Mouse (Mus musculus) kidney, embryonic 16.5 days (tissue): ENCODE results near the gene Kcnmb2. TPM values are rescaled to one million over a fixed set of nuclear protein-coding genes. Genes with fewer than 3 reads are reported as not detected.
A peak's percentile ranks its signal among the peaks of the same experiment; 100 is the strongest.

Experiments
- ATAC-seq: fragments of 200-750 bp; cut with Nextera tagmentation; 2 replicates; pipeline ENCODE4 v1.8.0; 2017; ENCODE audit warnings: moderate TSS enrichment; ENCODE audit not compliant: low FRiP score, low TSS enrichment
- H3K27ac ChIP-seq: fragments of 300-500 bp; sonication (generic); 2 replicates; pipeline ENCODE4 v1.5.1; 2014; ENCODE audit warnings: low read length
- H3K27me3 ChIP-seq: fragments of 300-500 bp; sonication (generic); 2 replicates; pipeline ENCODE4 v1.6.1; 2014; ENCODE audit warnings: low read length, control low read depth, mixed read lengths; ENCODE audit not compliant: insufficient read depth
- H3K36me3 ChIP-seq: fragments of 300-500 bp; sonication (generic); 2 replicates; pipeline ENCODE4 v1.6.1; 2014; ENCODE audit warnings: low read length, control low read depth, mixed read lengths; ENCODE audit not compliant: insufficient read depth
- H3K4me1 ChIP-seq: fragments of 300-500 bp; sonication (generic); 2 replicates; pipeline ENCODE4 v1.6.1; 2014; ENCODE audit warnings: low read length, control low read depth, mixed read lengths; ENCODE audit not compliant: insufficient read depth
- H3K4me2 ChIP-seq: fragments of 300-500 bp; sonication (generic); replicated peaks from 2 replicates; pipeline ENCODE4 v1.6.1; 2014; ENCODE audit warnings: low read depth, low read length
- H3K4me3 ChIP-seq: fragments of 300-500 bp; sonication (generic); 2 replicates; pipeline ENCODE4 v1.5.1; 2014; ENCODE audit warnings: mild to moderate bottlenecking, low read length
- H3K9ac ChIP-seq: fragments of 300-500 bp; sonication (generic); replicated peaks from 2 replicates; pipeline ENCODE4 v1.6.1; 2014; ENCODE audit warnings: low read length
- H3K9me3 ChIP-seq: fragments of 300-500 bp; sonication (generic); 2 replicates; pipeline ENCODE4 v1.6.1; 2016; ENCODE audit warnings: low read length, control low read depth
- WGBS: fragments of 180-500 bp; shearing (Covaris S2); extraction: QIAGEN DNeasy Blood & Tissue Kit; methylation state at CpG from one replicate; pipeline ENCODE4 v1.1.7; 2014; 5-methylcytosine and 5-hydroxymethylcytosine counted together
- polyA plus RNA-seq: library from polyadenylated mRNA; unstranded; fragments of >200 nt; fragmentation: Nextera tagmentation; extraction: Ambion mirVana; gene quantifications from 2 replicates; pipeline ENCODE4 v1.2.1, GENCODE M21; 2015

Gene Kcnmb2
- polyA plus RNA-seq, 1 experiment from 2014 or later = 2.5 TPM

- no peak overlapping the region for H3K4me3 ChIP-seq
- no peaks in the 10 kb centered on the region for H3K27me3 ChIP-seq
- H3K4me2 ChIP-seq = no peak overlapping the region
- no peak overlapping the region for H3K27ac ChIP-seq
- H3K9ac ChIP-seq = no peak overlapping the region
- 35% methylated on average over 3 of the region's 3 CpGs for WGBS
- ATAC-seq = 0 out of 2 replicates have a peak, but pooled peaks have one; percentile 19
- H3K4me1 ChIP-seq = peaks cover 14% of the 10 kb centered on the region; the same call in 1 of the 2 replicates
- no peaks in the 10 kb centered on the region for H3K9me3 ChIP-seq
- H3K36me3 ChIP-seq = no peaks in the 10 kb centered on the region
Measured at GRCm38 (mm10) chr3:31911690-31912089, 9.4 kb downstream of the Kcnmb2 start.

DNA sequence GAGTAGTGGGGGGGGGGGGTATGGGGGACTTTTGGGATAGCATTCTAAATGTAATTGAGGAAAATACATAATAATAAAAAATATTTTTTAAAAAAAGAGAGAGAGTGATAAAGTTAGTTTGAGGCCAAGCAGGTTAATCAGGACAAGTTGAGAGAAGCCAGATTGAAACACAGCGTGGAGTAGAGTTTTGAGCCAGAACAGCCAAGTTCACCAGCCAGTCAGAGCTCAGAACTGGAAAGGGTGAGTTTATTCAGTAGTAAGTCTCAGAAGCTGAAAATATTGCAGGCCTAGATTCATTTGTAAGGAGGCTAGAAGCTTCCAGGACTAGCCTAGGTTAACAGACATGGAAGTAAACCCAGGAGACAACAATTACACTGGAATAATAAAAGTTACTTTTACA is 26.2 kb downstream of the Kcnmb2 start:
- no peaks in the 10 kb centered on the region for H3K9me3 ChIP-seq
- H3K9ac ChIP-seq = no peak overlapping the region
- 88% methylated on average over 1 of the region's 1 CpGs for WGBS
- no peak overlapping the region for H3K4me2 ChIP-seq
- no peaks in the 10 kb centered on the region for H3K4me1 ChIP-seq
- no peaks in the 10 kb centered on the region for H3K36me3 ChIP-seq
- H3K27me3 ChIP-seq = no peaks in the 10 kb centered on the region
- no peak overlapping the region for H3K4me3 ChIP-seq
- no peak for ATAC-seq
- H3K27ac ChIP-seq = no peak overlapping the region

DNA sequence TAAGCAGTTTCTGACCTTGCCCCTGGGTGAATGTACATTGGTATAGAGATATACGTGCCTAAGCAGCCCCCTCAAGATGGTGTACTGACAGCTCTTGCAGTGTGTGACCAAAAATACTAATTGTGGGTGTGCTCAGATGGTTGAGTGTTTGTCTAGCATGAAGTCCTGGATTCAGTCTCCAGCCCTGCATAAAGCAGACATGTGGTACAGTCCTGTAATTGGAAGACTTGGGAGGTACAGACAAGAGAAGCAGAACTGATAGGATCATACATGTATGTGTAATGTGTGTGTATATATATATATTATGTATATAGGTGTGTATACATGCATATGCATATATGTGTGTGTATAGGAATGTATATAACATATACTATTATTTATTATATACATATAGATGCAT is 32.4 kb downstream of the Kcnmb2 start:
- no peak overlapping the region for H3K4me3 ChIP-seq
- 80% methylated on average over 1 of the region's 1 CpGs for WGBS
- ATAC-seq = no peak
- H3K4me2 ChIP-seq = no peak overlapping the region
- H3K9me3 ChIP-seq = no peaks in the 10 kb centered on the region
- no peaks in the 10 kb centered on the region for H3K36me3 ChIP-seq
- no peaks in the 10 kb centered on the region for H3K4me1 ChIP-seq
- no peaks in the 10 kb centered on the region for H3K27me3 ChIP-seq
- H3K9ac ChIP-seq = no peak overlapping the region
- no peak overlapping the region for H3K27ac ChIP-seq

DNA sequence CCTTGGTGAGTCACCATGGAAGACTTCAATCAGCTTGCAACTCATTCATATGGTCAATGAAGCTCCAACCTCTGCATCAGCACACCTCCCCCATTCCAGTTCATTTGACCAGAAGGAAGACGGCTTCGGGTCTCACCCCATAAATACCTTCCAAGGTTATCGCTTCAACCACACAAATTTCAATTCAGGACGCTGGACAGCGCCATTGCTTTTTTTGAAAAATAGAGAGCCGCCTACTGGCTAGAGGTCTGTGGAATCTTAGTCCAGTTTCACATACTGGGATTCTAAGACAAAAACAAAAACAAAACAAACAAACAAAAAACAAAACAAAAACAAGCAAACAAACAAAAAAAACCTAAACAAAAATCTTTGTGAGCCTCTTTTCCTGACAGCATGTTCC is 39.2 kb downstream of the Kcnmb2 start:
- 12% methylated on average over 6 of the region's 6 CpGs for WGBS
- no peak for ATAC-seq
- H3K4me1 ChIP-seq = no peaks in the 10 kb centered on the region

DNA sequence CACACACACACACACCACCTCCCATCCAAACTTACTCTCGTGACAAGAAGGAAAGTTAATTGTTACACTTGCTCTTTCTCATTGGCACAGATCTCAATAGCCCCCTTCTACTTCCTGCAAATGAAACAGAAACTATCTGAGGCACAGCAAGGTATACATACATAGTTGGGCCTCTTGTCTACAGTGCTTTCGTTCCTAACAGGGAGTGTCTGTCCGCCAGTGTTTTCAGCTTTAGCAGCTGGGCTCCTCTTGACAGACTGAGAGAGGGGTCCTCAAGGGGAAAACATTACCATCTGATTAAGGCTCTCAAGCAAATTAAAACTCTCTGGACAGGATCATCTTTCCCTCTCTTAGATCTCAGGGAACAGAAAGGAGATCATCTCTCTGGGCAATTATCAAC is 51.9 kb downstream of the Kcnmb2 start:
- H3K4me1 ChIP-seq = no peaks in the 10 kb centered on the region
- no peak overlapping the region for H3K9ac ChIP-seq
- H3K27ac ChIP-seq = no peak overlapping the region
- no peak overlapping the region for H3K4me3 ChIP-seq
- no peaks in the 10 kb centered on the region for H3K27me3 ChIP-seq
- no peak for ATAC-seq
- WGBS = 47% methylated on average over 3 of the region's 3 CpGs
- no peaks in the 10 kb centered on the region for H3K36me3 ChIP-seq
- no peak overlapping the region for H3K4me2 ChIP-seq
- no peaks in the 10 kb centered on the region for H3K9me3 ChIP-seq

More for the DNA sequence above, 39.2 kb downstream of the Kcnmb2 start:
- Histone ChIP-seq H3K4me3 (no peak overlapping the region), H3K36me3 (no peaks in the 10 kb centered on the region), H3K9ac (no peak overlapping the region), H3K27ac (no peak overlapping the region), H3K4me2 (no peak overlapping the region), H3K27me3 (no peaks in the 10 kb centered on the region), H3K9me3 (no peaks in the 10 kb centered on the region)

DNA sequence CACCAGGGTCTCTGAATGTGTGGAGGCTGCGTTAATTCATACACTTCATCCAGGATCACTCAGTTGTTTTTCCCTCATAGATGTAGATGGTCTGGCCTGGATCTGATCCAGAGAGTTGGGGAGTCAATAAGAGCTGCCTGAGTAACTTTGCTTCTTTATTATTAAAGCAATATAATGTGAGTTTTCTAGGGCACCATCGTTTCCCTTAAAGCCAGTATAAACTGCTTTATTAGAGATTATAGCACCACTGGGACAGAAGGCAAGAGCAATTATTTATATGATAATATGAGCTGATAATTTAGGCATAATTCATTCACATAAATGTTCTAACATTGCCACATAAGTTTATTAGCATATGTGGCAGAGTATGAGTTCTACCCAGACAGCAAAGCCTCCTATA is 52.7 kb downstream of the Kcnmb2 start:
- H3K4me3 ChIP-seq = no peak overlapping the region
- H3K4me1 ChIP-seq = no peaks in the 10 kb centered on the region
- H3K9ac ChIP-seq = no peak overlapping the region
- no peaks in the 10 kb centered on the region for H3K36me3 ChIP-seq
- H3K9me3 ChIP-seq = no peaks in the 10 kb centered on the region
- WGBS = 84% methylated on average over 2 of the region's 2 CpGs
- no peak overlapping the region for H3K4me2 ChIP-seq
- H3K27ac ChIP-seq = no peak overlapping the region
- H3K27me3 ChIP-seq = no peaks in the 10 kb centered on the region
- no peak for ATAC-seq

DNA sequence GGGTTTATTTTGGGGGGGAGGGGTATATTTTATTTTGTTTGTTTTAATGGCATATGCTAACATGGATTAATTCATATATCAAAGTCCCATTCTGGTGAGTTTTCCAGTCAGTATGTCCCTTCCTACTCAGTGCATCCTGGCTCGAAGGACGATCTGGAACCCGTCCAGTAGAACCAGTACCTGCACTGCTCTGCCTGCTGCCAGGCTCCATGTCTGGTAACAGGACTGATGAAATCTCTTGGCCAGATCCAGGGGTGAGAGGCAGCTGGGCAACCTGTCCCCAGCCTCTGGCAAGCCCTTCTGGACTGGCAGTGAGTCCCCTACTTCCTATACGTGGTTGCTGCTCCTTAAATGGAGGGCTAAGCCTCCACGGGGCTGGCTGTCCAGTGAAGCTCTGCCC is 57.5 kb downstream of the Kcnmb2 start:
- no peaks in the 10 kb centered on the region for H3K4me1 ChIP-seq
- no peaks in the 10 kb centered on the region for H3K27me3 ChIP-seq
- ATAC-seq = no peak
- H3K36me3 ChIP-seq = no peaks in the 10 kb centered on the region
- H3K9ac ChIP-seq = no peak overlapping the region
- no peak overlapping the region for H3K27ac ChIP-seq
- no peak overlapping the region for H3K4me3 ChIP-seq
- 68% methylated on average over 5 of the region's 5 CpGs for WGBS
- H3K9me3 ChIP-seq = no peaks in the 10 kb centered on the region
- no peak overlapping the region for H3K4me2 ChIP-seq

- Histone ChIP-seq H3K9me3 (no peaks in the 10 kb centered on the region), H3K9ac (no peak overlapping the region), H3K4me1 (no peaks in the 10 kb centered on the region), H3K4me2 (no peak overlapping the region), H3K27ac (no peak overlapping the region), H3K4me3 (no peak overlapping the region), H3K36me3 (no peaks in the 10 kb centered on the region), H3K27me3 (no peaks in the 10 kb centered on the region)
- ATAC-seq = no peak
- WGBS = 82% methylated on average over 3 of the region's 3 CpGs
Measured at GRCm38 (mm10) chr3:31961175-31961574, 58.9 kb downstream of the Kcnmb2 start.

DNA sequence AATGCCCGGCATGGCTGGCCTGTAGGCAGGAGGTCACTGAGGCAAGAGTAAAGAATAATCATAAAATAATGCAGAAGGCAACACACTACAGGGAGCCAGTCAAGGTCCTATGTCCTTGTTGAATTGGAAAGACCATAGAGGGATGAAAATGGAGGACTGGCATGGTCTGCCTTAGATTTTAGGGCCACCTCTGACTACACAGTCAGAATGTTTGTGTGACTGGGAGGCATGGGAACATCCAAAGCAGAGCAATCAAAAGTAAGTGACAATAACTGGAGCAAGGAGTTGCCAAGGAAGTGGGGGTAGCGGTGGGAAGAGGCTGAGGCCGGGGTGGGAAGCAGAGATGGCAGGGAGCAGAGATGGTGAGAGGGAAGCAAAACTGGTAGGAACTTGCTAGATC is 60.8 kb downstream of the Kcnmb2 start:
- no peak overlapping the region for H3K27ac ChIP-seq
- 89% methylated on average over 3 of the region's 3 CpGs for WGBS
- no peaks in the 10 kb centered on the region for H3K36me3 ChIP-seq
- ATAC-seq = no peak
- no peaks in the 10 kb centered on the region for H3K4me1 ChIP-seq
- no peak overlapping the region for H3K9ac ChIP-seq
- no peak overlapping the region for H3K4me2 ChIP-seq
- H3K9me3 ChIP-seq = no peaks in the 10 kb centered on the region
- H3K4me3 ChIP-seq = no peak overlapping the region
- H3K27me3 ChIP-seq = no peaks in the 10 kb centered on the region

DNA sequence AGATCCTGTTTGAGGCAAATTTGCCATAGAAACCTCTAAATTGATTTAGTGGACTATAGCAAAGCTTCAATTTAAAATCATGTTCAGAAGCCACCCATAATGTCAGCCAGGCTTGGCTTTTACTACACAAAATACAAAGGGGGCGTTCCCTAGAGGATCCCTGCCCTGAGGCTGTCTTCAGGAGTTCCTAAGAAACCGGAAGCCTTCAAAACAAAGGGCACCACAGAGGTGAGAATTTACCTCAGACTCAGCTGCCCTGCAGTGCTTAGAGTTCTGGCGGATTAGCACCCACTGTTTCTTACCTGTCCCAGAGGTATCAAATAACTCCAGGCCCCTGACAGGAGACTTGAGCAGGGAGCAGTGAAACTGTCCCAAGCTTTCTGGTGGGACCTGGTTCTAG is 77.4 kb downstream of the Kcnmb2 start:
- no peak for ATAC-seq
- Histone ChIP-seq H3K27me3 (no peaks in the 10 kb centered on the region), H3K27ac (no peak overlapping the region), H3K4me1 (no peaks in the 10 kb centered on the region), H3K4me3 (no peak overlapping the region), H3K36me3 (no peaks in the 10 kb centered on the region), H3K9me3 (no peaks in the 10 kb centered on the region), H3K9ac (no peak overlapping the region), H3K4me2 (no peak overlapping the region)
- WGBS = 19% methylated on average over 3 of the region's 3 CpGs

GRCm38 (mm10) chr3:31982444-31982843 is 80.1 kb downstream of the Kcnmb2 start:
- H3K9ac ChIP-seq = no peak overlapping the region
- 57% methylated on average over 5 of the region's 5 CpGs for WGBS
- H3K9me3 ChIP-seq = no peaks in the 10 kb centered on the region
- no peak for ATAC-seq
- no peaks in the 10 kb centered on the region for H3K4me1 ChIP-seq
- no peak overlapping the region for H3K4me3 ChIP-seq
- no peak overlapping the region for H3K27ac ChIP-seq
- no peak overlapping the region for H3K4me2 ChIP-seq
- H3K27me3 ChIP-seq = no peaks in the 10 kb centered on the region
- H3K36me3 ChIP-seq = no peaks in the 10 kb centered on the region
